Mouse (Mus musculus): ENCODE measurements at regions not wholly inside any gene's neighbourhood (a gene's known extent, or its start where the extent isn't known, plus 50 kb on each side); places are given as distances from the start of the nearest gene placed in this dataset.

DNA sequence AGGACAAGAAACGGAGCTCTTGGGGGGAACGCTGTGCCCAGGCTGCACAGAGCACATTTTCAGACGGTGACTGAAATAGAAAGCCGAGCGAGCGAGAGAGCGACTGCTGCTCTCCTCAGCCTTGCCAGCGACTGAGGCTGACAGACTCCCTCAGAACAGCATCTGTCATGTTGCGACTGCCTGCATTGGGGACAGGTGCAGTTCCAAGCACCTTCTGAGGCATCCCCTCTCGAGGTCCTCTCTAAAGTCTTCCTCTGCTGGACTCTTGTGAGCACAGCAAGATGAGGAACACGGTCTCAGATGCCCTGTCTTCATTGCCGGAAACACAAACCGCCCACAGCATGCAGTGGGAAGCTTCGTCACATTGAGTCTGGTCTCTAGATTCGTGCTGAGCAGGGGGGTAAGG is 372.7 kb downstream of the Agtpbp1 start:
- Histone ChIP-seq H3K27me3 (0 out of 2 replicates have a peak, but pooled peaks cover 4% of the 10 kb centered on the region), H3K27ac (no peak overlapping the region), H3K9me3 (no peaks in the 10 kb centered on the region), H3K4me2 (replicated peaks) (no peak overlapping the region), H3K4me3 (no peak overlapping the region), H3K36me3 (no peaks in the 10 kb centered on the region), H3K9ac (no peak overlapping the region), H3K4me1 (no peaks in the 10 kb centered on the region)
- ATAC-seq (ENCODE audit: low FRiP score, low read depth): no peak
- 86% methylated on average over 15 of the region's 15 CpGs for WGBS

DNA sequence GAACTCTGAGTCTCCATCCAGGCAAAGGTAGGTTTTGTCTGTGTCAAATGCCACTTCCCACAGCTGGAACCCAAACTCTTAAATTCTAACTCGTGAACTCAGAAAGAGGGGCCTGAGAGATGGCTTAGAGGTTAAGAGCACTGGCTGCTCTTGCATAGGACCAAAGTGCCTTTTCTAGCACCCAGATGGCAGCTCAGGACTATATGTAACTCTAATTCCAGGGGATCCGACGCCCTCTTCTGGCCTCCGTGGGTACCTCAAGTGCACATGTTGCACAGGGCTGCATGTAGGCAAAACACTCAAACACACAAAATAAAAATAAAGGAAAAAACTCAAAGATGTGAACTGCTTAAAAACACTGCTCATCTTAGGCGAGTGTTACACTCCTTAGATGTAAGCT is 374.2 kb downstream of the Agtpbp1 start:
- Histone ChIP-seq H3K9ac (no peak overlapping the region), H3K4me1 (no peaks in the 10 kb centered on the region; the same call in 1 of the 2 replicates), H3K27me3 (0 out of 2 replicates have a peak, but pooled peaks cover 4% of the 10 kb centered on the region), H3K4me3 (no peak overlapping the region), H3K27ac (no peak overlapping the region), H3K36me3 (no peaks in the 10 kb centered on the region), H3K4me2 (replicated peaks) (no peak overlapping the region), H3K9me3 (no peaks in the 10 kb centered on the region)
- WGBS: 60% methylated on average over 5 of the region's 5 CpGs
- ATAC-seq (ENCODE audit: low FRiP score, low read depth): no peak

DNA sequence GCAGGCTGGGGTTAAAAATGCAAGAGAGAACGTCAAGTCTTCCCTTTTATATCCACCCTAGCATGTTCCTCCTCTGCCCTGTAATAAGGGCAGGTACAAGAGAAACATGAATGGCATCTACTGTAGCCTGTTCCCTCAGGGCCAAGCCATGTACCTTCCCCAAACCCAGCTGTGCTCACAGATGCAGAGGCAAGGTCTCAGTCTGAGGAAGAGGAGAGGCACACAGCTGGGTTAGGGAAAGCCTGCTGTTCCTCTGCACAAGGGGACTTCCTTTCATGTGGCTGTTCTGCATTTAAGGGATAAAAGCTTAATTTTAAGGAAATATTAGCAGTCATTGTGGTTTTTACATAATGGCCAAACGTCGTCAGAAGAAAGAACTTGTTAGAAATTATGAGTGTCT is 378.8 kb downstream of the Agtpbp1 start:
- H3K4me1 ChIP-seq: no peaks in the 10 kb centered on the region; the same call in 1 of the 2 replicates
- H3K27me3 ChIP-seq: 0 out of 2 replicates have a peak, but pooled peaks cover 4% of the 10 kb centered on the region
- no peaks in the 10 kb centered on the region for H3K9me3 ChIP-seq

DNA sequence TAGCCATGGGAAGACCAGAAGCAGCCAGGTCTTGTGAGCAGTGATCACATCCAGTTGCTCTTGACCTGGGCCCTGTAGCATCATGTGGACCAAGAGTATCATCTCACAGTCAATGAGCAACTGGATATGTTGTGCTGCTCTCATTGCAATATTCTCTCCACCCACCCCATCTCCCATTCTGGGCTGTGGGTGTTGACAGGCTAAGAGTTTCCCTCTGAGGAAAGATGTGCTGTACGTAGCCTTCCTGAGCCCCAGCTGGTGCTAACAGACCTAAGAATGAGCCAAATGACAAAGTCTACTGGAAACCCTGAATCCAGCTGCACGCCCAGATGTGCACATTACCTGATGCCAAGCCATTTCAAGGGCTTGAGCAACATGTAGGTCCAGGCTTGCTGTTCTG is 380.5 kb downstream of the Agtpbp1 start:
- 86% methylated on average over 2 of the region's 2 CpGs for WGBS
- Histone ChIP-seq H3K4me2 (replicated peaks) (no peak overlapping the region), H3K4me1 (no peaks in the 10 kb centered on the region; the same call in 1 of the 2 replicates), H3K4me3 (no peak overlapping the region), H3K27me3 (no peaks in the 10 kb centered on the region), H3K9me3 (no peaks in the 10 kb centered on the region), H3K36me3 (no peaks in the 10 kb centered on the region), H3K27ac (no peak overlapping the region), H3K9ac (no peak overlapping the region)
- no peak for ATAC-seq (ENCODE audit: low FRiP score, low read depth)

More for the DNA sequence above, 378.8 kb downstream of the Agtpbp1 start:
- Histone ChIP-seq H3K27ac (no peak overlapping the region), H3K4me2 (replicated peaks) (no peak overlapping the region), H3K36me3 (no peaks in the 10 kb centered on the region), H3K4me3 (no peak overlapping the region), H3K9ac (no peak overlapping the region)
- 52% methylated on average over 3 of the region's 3 CpGs for WGBS
- no peak for ATAC-seq (ENCODE audit: low FRiP score, low read depth)

DNA sequence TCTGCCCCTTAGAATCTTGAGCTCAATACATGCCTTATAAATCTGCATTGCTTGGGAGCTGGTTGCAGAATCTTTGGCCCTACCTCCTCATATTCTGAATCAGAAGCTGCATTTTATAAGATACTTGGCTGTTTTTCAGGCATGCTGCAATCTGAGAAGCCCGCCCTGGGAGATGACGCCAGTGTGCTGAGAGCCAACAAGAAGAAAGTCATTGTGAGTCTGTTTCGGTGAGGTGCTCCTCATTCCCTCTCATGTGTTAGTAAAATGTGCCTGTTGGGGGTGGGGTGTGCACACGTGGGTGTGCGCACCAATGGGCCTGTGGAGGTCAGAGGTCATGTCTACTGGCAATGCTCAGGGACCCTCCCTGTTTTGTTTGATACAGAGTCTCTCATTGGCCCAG is 388.7 kb downstream of the Agtpbp1 start:
- WGBS: 60% methylated on average over 5 of the region's 5 CpGs
- Histone ChIP-seq H3K4me2 (replicated peaks) (no peak overlapping the region), H3K36me3 (no peaks in the 10 kb centered on the region), H3K9me3 (no peaks in the 10 kb centered on the region), H3K27me3 (no peaks in the 10 kb centered on the region), H3K9ac (no peak overlapping the region), H3K4me1 (peaks cover 6% of the 10 kb centered on the region; the same call in 1 of the 2 replicates), H3K4me3 (no peak overlapping the region), H3K27ac (no peak overlapping the region; the same call in 1 of the 2 replicates)
- ATAC-seq (ENCODE audit: low FRiP score, low read depth): no peak; the same call in 1 of the 2 replicates

DNA sequence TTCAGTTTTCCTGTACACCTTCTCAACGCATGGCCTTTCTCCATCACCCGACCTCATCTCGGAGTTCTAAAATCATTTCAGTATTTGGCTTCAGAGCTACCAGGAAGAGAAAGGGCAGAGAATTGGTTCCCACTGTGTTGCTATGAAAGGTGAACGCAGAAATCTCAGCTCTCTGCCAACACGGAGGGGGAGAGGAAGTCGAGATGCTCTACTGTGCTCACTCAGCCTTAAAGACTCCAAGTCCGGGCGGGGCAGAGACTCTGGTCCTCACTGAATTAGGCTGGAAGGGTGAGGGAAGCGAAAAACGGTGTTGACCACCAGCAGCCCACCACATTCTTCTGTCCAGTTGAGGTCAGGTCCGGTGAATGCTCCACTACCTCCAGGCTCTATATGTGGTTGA is 382.1 kb downstream of the Ntrk2 start:
- Histone ChIP-seq H3K36me3 (no peaks in the 10 kb centered on the region), H3K27me3 (no peaks in the 10 kb centered on the region; the same call in 1 of the 2 replicates), H3K9me3 (peaks cover 5% of the 10 kb centered on the region; the same call in 1 of the 2 replicates), H3K9ac (no peak overlapping the region), H3K4me2 (replicated peaks) (no peak overlapping the region), H3K4me3 (no peak overlapping the region), H3K27ac (no peak overlapping the region), H3K4me1 (no peaks in the 10 kb centered on the region)
- no peak for ATAC-seq (ENCODE audit: low FRiP score, low read depth)
- WGBS: 87% methylated on average over 11 of the region's 11 CpGs
